Mouse (Mus musculus) embryonic facial prominence, embryonic 12.5 days (tissue): Measurements from ENCODE around the gene Zfp831. TPM values are rescaled to one million over a fixed set of nuclear protein-coding genes. Genes with fewer than 3 reads are reported as not detected.

ENCODE experiments used
- ATAC-seq: fragments of 200-750 bp; cut with Nextera tagmentation; 2 replicates; pipeline ENCODE4 v1.8.0; 2017; ENCODE audit not compliant: insufficient number of reproducible peaks, insufficient read depth, low FRiP score, low TSS enrichment
- H3K27ac ChIP-seq: fragments of 300-500 bp; sonication (generic); 2 replicates; pipeline ENCODE4 v1.5.1; 2016; ENCODE audit warnings: mild to moderate bottlenecking
- H3K27me3 ChIP-seq: fragments of 300-500 bp; sonication (generic); 2 replicates; pipeline ENCODE4 v1.6.1; 2016; ENCODE audit warnings: mild to moderate bottlenecking, moderate library complexity
- H3K36me3 ChIP-seq: fragments of 300-500 bp; sonication (generic); 2 replicates; pipeline ENCODE4 v1.6.1; 2016; ENCODE audit warnings: mild to moderate bottlenecking
- H3K4me1 ChIP-seq: fragments of 300-500 bp; sonication (generic); 2 replicates; pipeline ENCODE4 v1.6.1; 2016
- H3K4me2 ChIP-seq: fragments of 300-500 bp; sonication (generic); replicated peaks from 2 replicates; pipeline ENCODE4 v1.6.1; 2016; ENCODE audit warnings: mild to moderate bottlenecking, moderate library complexity
- H3K4me3 ChIP-seq: fragments of 300-500 bp; sonication (generic); 2 replicates; pipeline ENCODE4 v1.5.1; 2016; ENCODE audit warnings: mild to moderate bottlenecking
- H3K9ac ChIP-seq: fragments of 300-500 bp; sonication (generic); 2 replicates; pipeline ENCODE4 v1.6.1; 2016; ENCODE audit warnings: mild to moderate bottlenecking, moderate library complexity
- H3K9me3 ChIP-seq: fragments of 300-500 bp; sonication (generic); 2 replicates; pipeline ENCODE4 v1.6.1; 2016; ENCODE audit warnings: mild to moderate bottlenecking, moderate library complexity
- WGBS: fragments of 180-500 bp; shearing (Covaris S2); methylation state at CpG from one replicate; pipeline ENCODE4 v1.1.7; 2016; 5-methylcytosine and 5-hydroxymethylcytosine counted together
- polyA plus RNA-seq: library from polyadenylated mRNA; unstranded; fragments of >200 nt; fragmentation: Nextera tagmentation; extraction: Ambion mirVana; gene quantifications from 2 replicates; pipeline ENCODE4 v1.2.1, GENCODE M21; 2016

Zfp831 gene
- polyA plus RNA-seq, 1 experiment from 2014 or later = not detected

GRCm38 (mm10) chr2:174747182-174747581 lies 103.8 kb downstream of the Zfp831 start:
- no peak overlapping the region for H3K4me3 ChIP-seq
- H3K4me2 ChIP-seq = no peak overlapping the region
- H3K4me1 ChIP-seq = peaks cover 13% of the 10 kb centered on the region
- no peaks in the 10 kb centered on the region for H3K36me3 ChIP-seq
- H3K27ac ChIP-seq = no peak overlapping the region
- ATAC-seq = no peak
- H3K9ac ChIP-seq = no peak overlapping the region
- H3K27me3 ChIP-seq = no peaks in the 10 kb centered on the region
- WGBS = 94% methylated on average over 1 of the region's 1 CpGs
- no peaks in the 10 kb centered on the region for H3K9me3 ChIP-seq

GRCm38 (mm10) chr2:174748381-174748780 lies 105.0 kb downstream of the Zfp831 start:
- no peak for ATAC-seq
- Histone ChIP-seq H3K4me3 (no peak overlapping the region), H3K27ac (no peak overlapping the region), H3K27me3 (no peaks in the 10 kb centered on the region), H3K4me2 (no peak overlapping the region; the same call in 1 of the 2 replicates), H3K4me1 (peaks cover 15% of the 10 kb centered on the region), H3K9ac (no peak overlapping the region), H3K9me3 (no peaks in the 10 kb centered on the region), H3K36me3 (no peaks in the 10 kb centered on the region)
- WGBS = 75% methylated on average over 8 of the region's 8 CpGs

- Histone ChIP-seq H3K9ac (no peak overlapping the region), H3K4me3 (no peak overlapping the region), H3K27ac (no peak overlapping the region), H3K4me1 (peaks cover 25% of the 10 kb centered on the region), H3K27me3 (no peaks in the 10 kb centered on the region), H3K36me3 (no peaks in the 10 kb centered on the region), H3K9me3 (no peaks in the 10 kb centered on the region), H3K4me2 (no peak overlapping the region)
- WGBS = 93% methylated on average over 1 of the region's 1 CpGs
- no peak for ATAC-seq
Observed at GRCm38 (mm10) chr2:174753197-174753596, 109.9 kb downstream of the Zfp831 start.

- Histone ChIP-seq H3K9me3 (no peaks in the 10 kb centered on the region), H3K4me2 (no peak overlapping the region), H3K27ac (no peak overlapping the region), H3K4me3 (no peak overlapping the region), H3K9ac (no peak overlapping the region), H3K27me3 (no peaks in the 10 kb centered on the region), H3K36me3 (no peaks in the 10 kb centered on the region), H3K4me1 (peaks cover 16% of the 10 kb centered on the region; the same call in 1 of the 2 replicates)
- no peak for ATAC-seq
- WGBS = 13% methylated on average over 1 of the region's 1 CpGs
Observed at GRCm38 (mm10) chr2:174754231-174754630, 110.9 kb downstream of the Zfp831 start.

GRCm38 (mm10) chr2:174759189-174759588 lies 115.9 kb downstream of the Zfp831 start:
- Histone ChIP-seq H3K9me3 (no peaks in the 10 kb centered on the region), H3K27ac (no peak overlapping the region), H3K4me2 (no peak overlapping the region), H3K9ac (no peak overlapping the region), H3K36me3 (no peaks in the 10 kb centered on the region), H3K27me3 (no peaks in the 10 kb centered on the region), H3K4me1 (peaks cover 18% of the 10 kb centered on the region), H3K4me3 (no peak overlapping the region)
- WGBS = 79% methylated on average over 4 of the region's 4 CpGs
- ATAC-seq = no peak

Other genes starting within 250 kb of the Zfp831 start
- 177 and 179 TPM in 2 replicates for gene Nelfcd, start 227.7 kb upstream of the Zfp831 start, polyA plus RNA-seq
- gene Ctsz, start 204.5 kb upstream of the Zfp831 start, polyA plus RNA-seq = 115 and 116 TPM in 2 replicates
- gene Tubb1, start 192.8 kb upstream of the Zfp831 start, polyA plus RNA-seq = 4.0 and 4.4 TPM in 2 replicates
- gene Atp5e, start 179.4 kb upstream of the Zfp831 start, polyA plus RNA-seq = 828 TPM in 2 replicates
- gene Prelid3b, start 170.5 kb upstream of the Zfp831 start, polyA plus RNA-seq = 101 and 105 TPM in 2 replicates
- gene Edn3, start 117.1 kb downstream of the Zfp831 start, polyA plus RNA-seq = 22.1 and 22.2 TPM in 2 replicates